Mouse (Mus musculus): ENCODE results near the gene Dcaf4.

The Dcaf4 gene

GRCm38 (mm10) chr12:83551305-83551704 lies 31.0 kb downstream of the Dcaf4 start:
- no peak for DNase-seq

- DNase-seq: no peak
These were observed 33.5 kb downstream of the Dcaf4 start for GRCm38 (mm10) chr12:83553816-83554215.

GRCm38 (mm10) chr12:83555605-83556004 lies 35.3 kb downstream of the Dcaf4 start:
- DNase-seq: no peak

GRCm38 (mm10) chr12:83558496-83558895 lies 38.2 kb downstream of the Dcaf4 start:
- DNase-seq: peak; percentile 48 to 49

GRCm38 (mm10) chr12:83560189-83560588 lies 39.9 kb downstream of the Dcaf4 start:
- DNase-seq: no peak

- DNase-seq: no peak
These were observed 42.3 kb downstream of the Dcaf4 start for GRCm38 (mm10) chr12:83562589-83562988.

GRCm38 (mm10) chr12:83569866-83570265 lies 49.6 kb downstream of the Dcaf4 start:
- no peak for DNase-seq

- no peak for DNase-seq
These were observed 52.5 kb downstream of the Dcaf4 start for GRCm38 (mm10) chr12:83572717-83573116.

GRCm38 (mm10) chr12:83577445-83577844 lies 57.2 kb downstream of the Dcaf4 start:
- DNase-seq: no peak

GRCm38 (mm10) chr12:83578356-83578755 lies 58.1 kb downstream of the Dcaf4 start:
- DNase-seq: no peak

- DNase-seq: no peak
These were observed 58.8 kb downstream of the Dcaf4 start for GRCm38 (mm10) chr12:83578896-83579569.

GRCm38 (mm10) chr12:83580283-83580682 lies 60.0 kb downstream of the Dcaf4 start:
- DNase-seq: no peak

- no peak for DNase-seq
These were observed 61.8 kb downstream of the Dcaf4 start for GRCm38 (mm10) chr12:83582106-83582505.

- no peak for DNase-seq
These were observed 62.5 kb downstream of the Dcaf4 start for GRCm38 (mm10) chr12:83582747-83583146.

GRCm38 (mm10) chr12:83586628-83587027 lies 66.4 kb downstream of the Dcaf4 start:
- no peak for DNase-seq

Data from cerebellum, postnatal 36 days (tissue).